Mouse (Mus musculus): ENCODE results near the gene Polr2f. TPM values are rescaled to one million over a fixed set of nuclear protein-coding genes. Genes with fewer than 3 reads are reported as not detected.

Polr2f gene
- polyA plus RNA-seq, 1 experiment from 2014 or later: 299 TPM

DNA sequence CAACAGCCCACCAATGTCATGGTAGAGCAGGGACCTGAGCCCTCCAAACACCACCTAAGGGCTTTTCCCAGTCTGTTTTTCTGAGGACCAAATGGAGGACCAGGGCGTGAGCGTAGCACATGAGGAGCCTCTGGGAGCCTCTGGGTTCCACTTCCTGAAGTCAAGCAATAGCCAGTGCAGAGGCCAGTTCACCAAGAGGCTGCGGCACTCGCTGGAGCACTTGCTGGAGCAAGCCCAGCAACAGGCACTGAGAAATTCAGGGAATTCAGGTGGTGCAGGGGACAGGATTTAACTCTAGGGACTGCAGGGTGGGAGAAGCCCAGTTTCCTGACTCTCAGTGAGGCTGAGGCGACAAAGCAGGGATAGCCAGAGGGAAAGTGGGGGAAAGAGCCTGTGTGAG lies 42.6 kb upstream of the Polr2f start:
- no peak for ATAC-seq (ENCODE audit: insufficient number of reproducible peaks, insufficient read depth, low FRiP score, low read depth)
- Histone ChIP-seq H3K36me3 (ENCODE audit: control insufficient read depth, insufficient read depth, low read length) (peaks cover 29% of the 10 kb centered on the region), H3K4me1 (ENCODE audit: control insufficient read depth in 2 of 2, insufficient read depth in 2 of 2, low read length in 2 of 2) (peaks cover 54 to 70% of the 10 kb centered on the region in 2 experiments), H3K9me3 (ENCODE audit: control insufficient read depth, low read length) (no peaks in the 10 kb centered on the region), H3K4me3 (ENCODE audit: control insufficient read depth in 1 of 2, insufficient read depth in 1 of 2, low read depth in 1 of 2, low read length in 2 of 2) (no peak overlapping the region), H3K27me3 (ENCODE audit: control insufficient read depth, insufficient read depth, low read length) (no peaks in the 10 kb centered on the region), H3K27ac (replicated peaks in 1 of 2; ENCODE audit: control insufficient read depth in 1 of 2, insufficient read depth in 1 of 2, low read depth in 2 of 2, low read length in 2 of 2) (peak overlapping the region; percentile 96 to 99), H3K4me2 (ENCODE audit: low read length) (peak overlapping the region; percentile 45), H3K9ac (ENCODE audit: low read length) (peak overlapping the region; percentile 65)
- 25% methylated on average over 5 of the region's 5 CpGs for WGBS

GRCm38 (mm10) chr15:79098868-79099267 lies 41.9 kb upstream of the Polr2f start:
- Histone ChIP-seq H3K27ac (replicated peaks in 1 of 2; ENCODE audit: control insufficient read depth in 1 of 2, insufficient read depth in 1 of 2, low read depth in 2 of 2, low read length in 2 of 2) (peak overlapping the region; percentile 96 to 99), H3K9ac (ENCODE audit: low read length) (peak overlapping the region; percentile 65; the same call in 1 of the 2 replicates), H3K36me3 (ENCODE audit: control insufficient read depth, insufficient read depth, low read length) (peaks cover 22% of the 10 kb centered on the region), H3K9me3 (ENCODE audit: control insufficient read depth, low read length) (no peaks in the 10 kb centered on the region), H3K4me1 (ENCODE audit: control insufficient read depth in 2 of 2, insufficient read depth in 2 of 2, low read length in 2 of 2) (peaks cover 54 to 68% of the 10 kb centered on the region in 2 experiments), H3K4me3 (ENCODE audit: control insufficient read depth in 1 of 2, insufficient read depth in 1 of 2, low read depth in 1 of 2, low read length in 2 of 2) (no peak overlapping the region), H3K4me2 (ENCODE audit: low read length) (peak overlapping the region; percentile 35), H3K27me3 (ENCODE audit: control insufficient read depth, insufficient read depth, low read length) (no peaks in the 10 kb centered on the region)
- peak; percentile 23; the same call in 1 of the 2 replicates for ATAC-seq (ENCODE audit: insufficient number of reproducible peaks, insufficient read depth, low FRiP score, low read depth)
- 24% methylated on average over 7 of the region's 7 CpGs for WGBS

GRCm38 (mm10) chr15:79099456-79099855 lies 41.4 kb upstream of the Polr2f start:
- Histone ChIP-seq H3K27me3 (ENCODE audit: control insufficient read depth, insufficient read depth, low read length) (no peaks in the 10 kb centered on the region), H3K4me3 (ENCODE audit: control insufficient read depth in 1 of 2, insufficient read depth in 1 of 2, low read depth in 1 of 2, low read length in 2 of 2) (no peak overlapping the region), H3K9me3 (ENCODE audit: control insufficient read depth, low read length) (no peaks in the 10 kb centered on the region), H3K27ac (replicated peaks in 1 of 2; ENCODE audit: control insufficient read depth in 1 of 2, insufficient read depth in 1 of 2, low read depth in 2 of 2, low read length in 2 of 2) (peak overlapping the region; percentile 96 to 99), H3K36me3 (ENCODE audit: control insufficient read depth, insufficient read depth, low read length) (peaks cover 16% of the 10 kb centered on the region), H3K4me1 (ENCODE audit: control insufficient read depth in 2 of 2, insufficient read depth in 2 of 2, low read length in 2 of 2) (peaks cover 54 to 68% of the 10 kb centered on the region in 2 experiments), H3K4me2 (ENCODE audit: low read length) (peak overlapping the region; percentile 5), H3K9ac (ENCODE audit: low read length) (no peak overlapping the region; the same call in 1 of the 2 replicates)
- ATAC-seq (ENCODE audit: insufficient number of reproducible peaks, insufficient read depth, low FRiP score, low read depth): no peak
- 58% methylated on average over 4 of the region's 4 CpGs for WGBS

DNA sequence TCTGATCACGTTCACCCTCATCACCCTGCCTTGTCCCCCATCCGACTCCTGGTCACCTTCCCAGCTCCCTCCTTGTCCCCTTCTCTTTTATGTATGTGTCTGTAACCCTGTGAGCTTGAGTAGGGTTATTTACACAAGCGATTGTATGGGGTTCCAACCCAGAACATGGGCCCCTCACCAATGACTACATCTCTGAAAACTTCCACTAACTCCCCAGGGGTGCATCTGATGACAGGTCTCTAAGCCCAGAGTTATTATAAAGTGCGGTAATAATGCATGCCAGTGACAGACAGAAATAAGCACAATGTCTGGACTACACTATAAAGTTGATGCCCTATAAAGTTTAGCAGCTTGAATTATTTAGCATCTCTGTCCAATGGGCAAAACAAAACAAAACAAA lies 40.4 kb upstream of the Polr2f start:
- peak overlapping the region in 1 of 2 experiments; percentile 99; a peak in 2 of 4 replicates for H3K27ac ChIP-seq (replicated peaks in 1 of 2; ENCODE audit: control insufficient read depth in 1 of 2, insufficient read depth in 1 of 2, low read depth in 2 of 2, low read length in 2 of 2)
- no peak overlapping the region for H3K9ac ChIP-seq (ENCODE audit: low read length)
- H3K4me1 ChIP-seq (ENCODE audit: control insufficient read depth in 2 of 2, insufficient read depth in 2 of 2, low read length in 2 of 2): peaks cover 54 to 68% of the 10 kb centered on the region in 2 experiments
- no peaks in the 10 kb centered on the region for H3K9me3 ChIP-seq (ENCODE audit: control insufficient read depth, low read length)
- WGBS: 69% methylated on average over 4 of the region's 4 CpGs
- no peak overlapping the region for H3K4me3 ChIP-seq (ENCODE audit: control insufficient read depth in 1 of 2, insufficient read depth in 1 of 2, low read depth in 1 of 2, low read length in 2 of 2)
- no peak overlapping the region for H3K4me2 ChIP-seq (ENCODE audit: low read length)
- peaks cover 8% of the 10 kb centered on the region for H3K36me3 ChIP-seq (ENCODE audit: control insufficient read depth, insufficient read depth, low read length)
- H3K27me3 ChIP-seq (ENCODE audit: control insufficient read depth, insufficient read depth, low read length): no peaks in the 10 kb centered on the region
- no peak for ATAC-seq (ENCODE audit: insufficient number of reproducible peaks, insufficient read depth, low FRiP score, low read depth)

DNA sequence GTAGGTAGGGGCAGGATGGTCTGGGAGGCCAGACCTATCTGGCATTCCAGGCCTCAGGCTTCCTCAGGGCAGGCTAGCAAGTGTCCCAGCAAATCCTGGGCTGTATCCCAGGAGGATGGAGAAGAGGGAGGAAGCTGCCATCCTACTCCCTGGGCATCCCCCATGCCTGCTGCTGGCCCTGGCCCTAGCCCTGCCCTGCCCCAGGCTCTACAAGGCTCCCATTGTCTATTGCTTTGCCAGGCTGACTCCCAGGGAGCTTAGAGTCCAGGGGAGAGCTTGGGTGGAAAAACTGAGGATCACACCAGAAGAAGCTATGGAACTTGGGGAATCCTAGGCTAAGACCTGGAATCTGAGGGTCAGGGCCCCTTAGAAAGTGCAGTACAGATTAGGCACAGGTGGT lies 39.3 kb upstream of the Polr2f start:
- no peaks in the 10 kb centered on the region for H3K27me3 ChIP-seq (ENCODE audit: control insufficient read depth, insufficient read depth, low read length)
- H3K9me3 ChIP-seq (ENCODE audit: control insufficient read depth, low read length): no peaks in the 10 kb centered on the region
- H3K27ac ChIP-seq (replicated peaks in 1 of 2; ENCODE audit: control insufficient read depth in 1 of 2, insufficient read depth in 1 of 2, low read depth in 2 of 2, low read length in 2 of 2): peak overlapping the region; percentile 26 to 99; a peak in 3 of 4 replicates
- no peak overlapping the region for H3K4me3 ChIP-seq (ENCODE audit: control insufficient read depth in 1 of 2, insufficient read depth in 1 of 2, low read depth in 1 of 2, low read length in 2 of 2)
- no peak overlapping the region for H3K4me2 ChIP-seq (ENCODE audit: low read length)
- peaks cover 50 to 60% of the 10 kb centered on the region in 2 experiments for H3K4me1 ChIP-seq (ENCODE audit: control insufficient read depth in 2 of 2, insufficient read depth in 2 of 2, low read length in 2 of 2)
- H3K36me3 ChIP-seq (ENCODE audit: control insufficient read depth, insufficient read depth, low read length): no peaks in the 10 kb centered on the region
- ATAC-seq (ENCODE audit: insufficient number of reproducible peaks, insufficient read depth, low FRiP score, low read depth): no peak
- peak overlapping the region; percentile 42; the same call in 1 of the 2 replicates for H3K9ac ChIP-seq (ENCODE audit: low read length)

DNA sequence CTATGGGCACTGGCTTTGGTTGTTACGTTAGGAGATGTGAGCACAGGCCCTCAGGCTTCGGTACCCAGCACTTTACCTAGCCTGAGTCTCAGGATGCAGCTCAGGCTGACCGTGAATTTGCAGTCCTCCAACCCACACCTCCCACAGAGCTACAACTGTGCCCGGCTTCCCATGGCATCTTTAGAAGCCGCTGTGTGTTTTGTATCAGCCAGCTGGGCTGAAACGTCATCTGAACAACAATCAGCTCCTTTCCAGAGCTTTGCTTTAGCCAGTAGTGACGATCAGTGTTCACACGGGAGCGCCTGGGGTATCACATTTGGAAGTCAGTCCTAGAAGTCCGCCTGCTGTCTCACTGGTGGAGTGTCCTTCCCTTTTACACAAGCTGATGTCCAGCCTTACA lies 37.5 kb upstream of the Polr2f start:
- ATAC-seq (ENCODE audit: insufficient number of reproducible peaks, insufficient read depth, low FRiP score, low read depth): no peak
- H3K4me3 ChIP-seq (ENCODE audit: control insufficient read depth in 1 of 2, insufficient read depth in 1 of 2, low read depth in 1 of 2, low read length in 2 of 2): no peak overlapping the region
- H3K4me1 ChIP-seq (ENCODE audit: control insufficient read depth in 2 of 2, insufficient read depth in 2 of 2, low read length in 2 of 2): peaks cover 40 to 50% of the 10 kb centered on the region in 2 experiments
- WGBS: 77% methylated on average over 10 of the region's 10 CpGs
- no peaks in the 10 kb centered on the region for H3K27me3 ChIP-seq (ENCODE audit: control insufficient read depth, insufficient read depth, low read length)
- H3K27ac ChIP-seq (replicated peaks in 1 of 2; ENCODE audit: control insufficient read depth in 1 of 2, insufficient read depth in 1 of 2, low read depth in 2 of 2, low read length in 2 of 2): no peak overlapping the region
- H3K9me3 ChIP-seq (ENCODE audit: control insufficient read depth, low read length): no peaks in the 10 kb centered on the region
- H3K4me2 ChIP-seq (ENCODE audit: low read length): no peak overlapping the region
- no peaks in the 10 kb centered on the region for H3K36me3 ChIP-seq (ENCODE audit: control insufficient read depth, insufficient read depth, low read length)
- H3K9ac ChIP-seq (ENCODE audit: low read length): no peak overlapping the region

DNA sequence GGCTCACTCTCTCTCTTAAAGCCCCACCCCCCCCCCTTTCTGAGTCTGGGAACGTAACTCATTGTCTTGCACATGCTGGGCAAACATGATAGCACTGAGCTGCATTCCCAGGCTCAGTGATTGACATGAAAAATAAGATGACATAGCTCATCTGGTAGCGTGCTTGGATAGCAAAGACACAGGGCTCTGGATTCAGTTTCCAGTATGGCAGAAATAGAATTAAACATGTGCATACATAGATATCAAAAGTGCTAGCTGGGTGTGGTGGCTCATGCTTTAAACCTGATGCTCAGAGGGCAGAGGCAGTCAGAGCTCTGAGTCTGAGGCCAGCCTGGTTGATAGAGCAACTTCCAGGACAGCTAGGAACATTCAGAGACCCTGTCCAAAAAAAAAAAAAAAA lies 35.0 kb upstream of the Polr2f start:
- WGBS: 26% methylated on average over 2 of the region's 2 CpGs
- Histone ChIP-seq H3K27me3 (ENCODE audit: control insufficient read depth, insufficient read depth, low read length) (no peaks in the 10 kb centered on the region), H3K36me3 (ENCODE audit: control insufficient read depth, insufficient read depth, low read length) (no peaks in the 10 kb centered on the region), H3K4me3 (ENCODE audit: control insufficient read depth in 1 of 2, insufficient read depth in 1 of 2, low read depth in 1 of 2, low read length in 2 of 2) (no peak overlapping the region), H3K4me2 (ENCODE audit: low read length) (no peak overlapping the region), H3K9ac (ENCODE audit: low read length) (no peak overlapping the region), H3K27ac (replicated peaks in 1 of 2; ENCODE audit: control insufficient read depth in 1 of 2, insufficient read depth in 1 of 2, low read depth in 2 of 2, low read length in 2 of 2) (0 out of 4 replicates have a peak overlapping the region, but pooled peaks of 1 of the 2 experiments have one; percentile 2), H3K9me3 (ENCODE audit: control insufficient read depth, low read length) (no peaks in the 10 kb centered on the region), H3K4me1 (ENCODE audit: control insufficient read depth in 2 of 2, insufficient read depth in 2 of 2, low read length in 2 of 2) (peaks cover 29 to 36% of the 10 kb centered on the region in 2 experiments)
- ATAC-seq (ENCODE audit: insufficient number of reproducible peaks, insufficient read depth, low FRiP score, low read depth): no peak

DNA sequence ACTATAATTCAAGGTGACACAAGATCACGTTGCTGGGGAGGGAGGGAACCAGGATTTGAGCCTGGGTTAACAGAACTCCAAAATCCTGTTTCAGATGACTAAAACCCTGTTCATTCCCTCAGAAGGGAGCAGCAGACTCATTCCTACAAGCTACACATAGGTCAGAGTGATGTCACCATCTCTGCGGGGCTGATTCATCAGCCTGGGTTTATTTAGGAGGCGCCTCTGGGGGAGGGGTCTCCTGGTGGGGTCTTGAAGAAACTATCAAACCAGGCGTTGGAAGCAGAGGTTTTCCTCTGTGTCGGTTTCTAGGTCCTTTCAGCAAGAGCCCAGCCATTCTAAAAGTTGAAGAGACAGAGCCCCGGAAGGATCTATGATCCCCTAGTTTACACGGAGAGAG lies 32.8 kb upstream of the Polr2f start:
- Histone ChIP-seq H3K4me2 (ENCODE audit: low read length) (peak overlapping the region; percentile 95), H3K36me3 (ENCODE audit: control insufficient read depth, insufficient read depth, low read length) (peaks cover 5% of the 10 kb centered on the region), H3K27ac (replicated peaks in 1 of 2; ENCODE audit: control insufficient read depth in 1 of 2, insufficient read depth in 1 of 2, low read depth in 2 of 2, low read length in 2 of 2) (peak overlapping the region; percentile 80 to 98), H3K4me1 (ENCODE audit: control insufficient read depth in 2 of 2, insufficient read depth in 2 of 2, low read length in 2 of 2) (peaks cover 26 to 37% of the 10 kb centered on the region in 2 experiments), H3K9ac (ENCODE audit: low read length) (peak overlapping the region; percentile 99), H3K4me3 (ENCODE audit: control insufficient read depth in 1 of 2, insufficient read depth in 1 of 2, low read depth in 1 of 2, low read length in 2 of 2) (peak overlapping the region; percentile 94 to 95; a peak in 3 of 4 replicates), H3K9me3 (ENCODE audit: control insufficient read depth, low read length) (no peaks in the 10 kb centered on the region), H3K27me3 (ENCODE audit: control insufficient read depth, insufficient read depth, low read length) (no peaks in the 10 kb centered on the region)
- ATAC-seq (ENCODE audit: insufficient number of reproducible peaks, insufficient read depth, low FRiP score, low read depth): no peak
- WGBS: 15% methylated on average over 7 of the region's 7 CpGs

Measured in heart, embryonic 14.5 days (tissue).